In the genomic region with DNA sequence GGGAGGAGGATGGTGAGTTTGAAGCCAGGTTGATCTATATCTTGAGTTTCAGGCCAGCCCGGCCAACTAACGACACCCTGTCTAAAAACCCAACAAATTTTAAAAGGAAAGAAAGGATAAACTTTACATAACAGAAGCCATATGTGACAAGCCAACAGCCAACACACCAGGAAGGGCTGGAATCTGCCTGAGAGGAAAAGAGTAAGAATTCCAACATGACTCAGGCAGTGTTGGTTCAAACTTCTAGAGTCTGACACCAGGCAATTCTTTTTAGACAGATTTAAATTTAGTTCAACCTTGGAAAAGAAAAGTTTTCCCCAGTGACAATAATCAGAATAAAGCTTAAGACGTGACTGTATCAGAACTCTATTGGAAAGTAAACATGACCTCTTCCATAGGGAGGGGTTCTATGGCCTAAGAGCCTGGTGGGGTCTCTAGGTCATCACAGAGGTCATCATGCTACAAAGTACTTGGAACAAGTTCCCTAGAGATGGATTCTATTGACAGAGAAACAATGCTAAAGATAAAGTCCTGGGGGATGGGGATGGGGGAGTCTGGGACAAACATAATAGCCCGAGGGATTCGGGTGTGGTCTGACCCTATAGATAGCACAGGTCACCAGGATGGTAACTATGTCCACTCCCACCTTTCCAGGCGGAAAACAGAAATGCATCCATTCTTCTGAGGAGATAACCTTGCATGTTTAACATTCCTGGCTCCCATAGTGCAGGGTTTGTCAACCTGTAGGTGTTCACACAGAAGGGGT, we compare ENCODE assay signal across 38 mouse cellular contexts. TPM values are rescaled to one million over a fixed set of nuclear protein-coding genes. Genes with fewer than 3 reads are reported as not detected.
DNase-seq lines count a peak whose midpoint lies in the region; ATAC-seq and TF ChIP-seq lines count a peak whose summit lies in the region.
"Had no signal": no experiment of that assay in that cellular context is flagged by ENCODE, and none has a peak within 500 bp of the region (broad histone marks: within the 10 kb centered on the region; RNA-seq: fewer than 3 reads in every experiment).

No protein-coding gene starts in this region.

- H3K4me3 ChIP-seq in intestine, embryonic 14.5 days (ENCODE audit: low read depth, low read length): no peak overlapping the region
- H3K4me3 ChIP-seq in intestine, embryonic 15.5 days (replicated peaks): no peak overlapping the region
- H3K4me3 ChIP-seq in ES-E14 (ENCODE audit: insufficient read depth in 1 of 2, low read depth in 1 of 2, low read length in 2 of 2, poor library complexity in 1 of 2, severe bottlenecking in 1 of 2): no peak overlapping the region
- no peak overlapping the region for H3K4me3 ChIP-seq in midbrain, embryonic 10.5 days
- H3K4me3 ChIP-seq: embryonic facial prominence, embryonic 15.5 days; forebrain, embryonic 13.5 days; heart, embryonic 12.5 days; hindbrain, embryonic 10.5 days; left cerebral cortex, adult 2 months; limb, embryonic 13.5 days; megakaryocyte, embryonic 14.5 days; midbrain, embryonic 13.5 days; neural tube, embryonic 13.5 days had no signal

- no peaks in the 10 kb centered on the region for H3K27me3 ChIP-seq in intestine, embryonic 14.5 days (replicated peaks; ENCODE audit: control insufficient read depth, insufficient read depth, low read length)
- H3K27me3 ChIP-seq in intestine, embryonic 15.5 days (replicated peaks): no peaks in the 10 kb centered on the region
- H3K27me3 ChIP-seq in midbrain, embryonic 10.5 days (ENCODE audit: low read depth, poor library complexity, severe bottlenecking): peaks cover 34% of the 10 kb centered on the region
- H3K27me3 ChIP-seq: CH12.LX; embryonic facial prominence, embryonic 15.5 days; heart, embryonic 12.5 days; limb, embryonic 13.5 days; megakaryocyte, embryonic 14.5 days; midbrain, embryonic 13.5 days; neural tube, embryonic 13.5 days had no signal

- H3K36me3 ChIP-seq in intestine, embryonic 14.5 days (ENCODE audit: control insufficient read depth, insufficient read depth, low read length): no peaks in the 10 kb centered on the region
- H3K36me3 ChIP-seq in intestine, embryonic 15.5 days: no peaks in the 10 kb centered on the region
- peaks cover 9% of the 10 kb centered on the region; the same call in 1 of the 2 replicates for H3K36me3 ChIP-seq in ES-E14 (ENCODE audit: control insufficient read depth, insufficient read depth, low read length, poor library complexity, severe bottlenecking)
- H3K36me3 ChIP-seq in midbrain, embryonic 10.5 days: no peaks in the 10 kb centered on the region
- H3K36me3 ChIP-seq: embryonic facial prominence, embryonic 15.5 days; heart, embryonic 12.5 days; hindbrain, embryonic 10.5 days; limb, embryonic 13.5 days; midbrain, embryonic 13.5 days; neural tube, embryonic 13.5 days had no signal

- 44% methylated on average over 6 of the region's 6 CpGs for WGBS in intestine, embryonic 14.5 days
- WGBS in intestine, embryonic 15.5 days: 46% methylated on average over 6 of the region's 6 CpGs
- 71% methylated on average over 6 of the region's 6 CpGs for WGBS in midbrain, embryonic 10.5 days

- peaks cover 9% of the 10 kb centered on the region; the same call in 1 of the 2 replicates for H3K4me1 ChIP-seq in intestine, embryonic 14.5 days (replicated peaks; ENCODE audit: control insufficient read depth, insufficient read depth, low read length)
- H3K4me1 ChIP-seq in intestine, embryonic 15.5 days (replicated peaks): no peaks in the 10 kb centered on the region
- peaks cover 16 to 22% of the 10 kb centered on the region in 2 experiments for H3K4me1 ChIP-seq in ES-E14 (ENCODE audit: control insufficient read depth in 2 of 2, insufficient read depth in 2 of 2, low read length in 2 of 2, poor library complexity in 1 of 2)
- H3K4me1 ChIP-seq in midbrain, embryonic 10.5 days: peaks cover 3% of the 10 kb centered on the region; the same call in 1 of the 2 replicates
- H3K4me1 ChIP-seq: embryonic facial prominence, embryonic 15.5 days; forebrain, embryonic 13.5 days; megakaryocyte, embryonic 14.5 days; midbrain, embryonic 13.5 days; neural tube, embryonic 13.5 days had no signal

- H3K9ac ChIP-seq in intestine, embryonic 14.5 days (ENCODE audit: low read length): no peak overlapping the region
- no peak overlapping the region for H3K9ac ChIP-seq in intestine, embryonic 15.5 days
- no peak overlapping the region for H3K9ac ChIP-seq in ES-E14 (ENCODE audit: insufficient read depth, low read depth, low read length, poor library complexity, severe bottlenecking)
- H3K9ac ChIP-seq: embryonic facial prominence, embryonic 15.5 days; forebrain, embryonic 13.5 days; heart, embryonic 12.5 days; limb, embryonic 13.5 days; midbrain, embryonic 13.5 days; neural tube, embryonic 13.5 days had no signal

- H3K9me3 ChIP-seq in intestine, embryonic 14.5 days (ENCODE audit: control insufficient read depth, low read length): no peaks in the 10 kb centered on the region
- H3K9me3 ChIP-seq in intestine, embryonic 15.5 days: no peaks in the 10 kb centered on the region
- H3K9me3 ChIP-seq in ES-E14 (ENCODE audit: control insufficient read depth, insufficient read depth, low read depth, low read length): peaks cover 8% of the 10 kb centered on the region; the same call in 1 of the 2 replicates
- H3K9me3 ChIP-seq in midbrain, embryonic 10.5 days (replicated peaks): no peaks in the 10 kb centered on the region
- H3K9me3 ChIP-seq: embryonic facial prominence, embryonic 15.5 days; forebrain, embryonic 13.5 days; hindbrain, embryonic 10.5 days; midbrain, embryonic 13.5 days; neural tube, embryonic 13.5 days had no signal

- H3K4me2 ChIP-seq in intestine, embryonic 14.5 days (ENCODE audit: low read length): no peak overlapping the region
- no peak overlapping the region for H3K4me2 ChIP-seq in intestine, embryonic 15.5 days (replicated peaks)
- H3K4me2 ChIP-seq: embryonic facial prominence, embryonic 15.5 days; forebrain, embryonic 13.5 days; heart, embryonic 12.5 days; limb, embryonic 13.5 days; liver, embryonic 11.5 days; midbrain, embryonic 13.5 days; neural tube, embryonic 13.5 days had no signal

- in situ Hi-C loops in ES-E14 (cut with MboI; ENCODE audit: low sequenced_read_pairs in 2 of 2, unreplicated experiment in 2 of 2): no loop called here

- no peak for DNase-seq in intestine, embryonic 14.5 days (ENCODE audit: low spot score)
- DNase-seq in ES-E14 (ENCODE audit: low read depth, low spot score): peak; percentile 78
- peak; percentile 54 for DNase-seq in brain, adult 2 months (ENCODE audit: low read depth, low spot score)
- no peak for DNase-seq in adrenal gland, postnatal 10 days
- DNase-seq in midbrain, embryonic 10.5 days (ENCODE audit: low spot score): no peak
- DNase-seq: adrenal gland, adult 8-10 months; cerebellum, adult 18-20 months; cerebellum, postnatal 10 days; gastrocnemius, postnatal 25 days; heart, adult 18-20 months; kidney, postnatal 14 days; lung, postnatal 4 days; thymus, postnatal 4 days had no signal

- no peak for ATAC-seq in intestine, embryonic 14.5 days (replicated peaks; ENCODE audit: low FRiP score, low TSS enrichment, low read depth)
- no peak for ATAC-seq in intestine, embryonic 15.5 days
- ATAC-seq: forebrain, embryonic 13.5 days; hindbrain, embryonic 16.5 days; intestine, postnatal 0 days; lung, postnatal 0 days; midbrain, embryonic 13.5 days had no signal

- peak overlapping the region; percentile 10; the same call in 1 of the 2 replicates for H3K27ac ChIP-seq in intestine, embryonic 14.5 days (ENCODE audit: low read depth)
- no peak overlapping the region for H3K27ac ChIP-seq in intestine, embryonic 15.5 days
- H3K27ac ChIP-seq in ES-E14 (ENCODE audit: insufficient read depth, low read depth, low read length, poor library complexity, severe bottlenecking): peak overlapping the region; percentile 81; the same call in 1 of the 2 replicates
- no peak overlapping the region for H3K27ac ChIP-seq in midbrain, embryonic 10.5 days (replicated peaks)
- H3K27ac ChIP-seq: embryonic facial prominence, embryonic 15.5 days; forebrain, embryonic 13.5 days; hindbrain, embryonic 10.5 days; left cerebral cortex, adult 2 months; limb, embryonic 13.5 days; midbrain, embryonic 13.5 days; neural tube, embryonic 13.5 days had no signal

TF ChIP-seq in ES-E14, 5 proteins besides CTCF, POLR2A, EP300 and RAD21:
- TF ChIP-seq CHD2 (IDR thresholded peaks at IDR 0.05; ENCODE audit: low read depth, low read length): no peak
- TF ChIP-seq HCFC1 (IDR thresholded peaks at IDR 0.05; ENCODE audit: borderline replicate concordance, insufficient read depth, low read length): no peak
- TF ChIP-seq ZNF384 (IDR thresholded peaks at IDR 0.05; ENCODE audit: low read depth, low read length): no peak
- TF ChIP-seq ZC3H11A (IDR thresholded peaks at IDR 0.05; ENCODE audit: borderline replicate concordance, low read depth, low read length): no peak
- TF ChIP-seq MAFK (IDR thresholded peaks at IDR 0.05; ENCODE audit: insufficient read depth, low read depth, low read length): no peak

RNA-seq across cellular contexts. Expression of a gene that starts 23.7 kb away (rescaled TPM):
- polyA plus RNA-seq in intestine, embryonic 14.5 days (2014; fragmentation: Nextera tagmentation; extraction: Ambion mirVana): not detected in 2 replicates
- not detected in 2 replicates for polyA plus RNA-seq in intestine, embryonic 15.5 days (2015; fragmentation: Nextera tagmentation; extraction: Ambion mirVana)
- 0.13 TPM in 1 of 2 replicates, not detected in the other for total RNA-seq in ES-E14 (2012; rRNA removed)
- total RNA-seq in adrenal gland, postnatal 10 days (2021): not detected
- not detected in 2 replicates for polyA plus RNA-seq in midbrain, embryonic 10.5 days (2016; fragmentation: Nextera tagmentation; extraction: Ambion mirVana)
- total RNA-seq: adrenal gland, adult 8-10 months; CH12.LX; common myeloid progenitor, adult 5-6 weeks; gastrocnemius, adult 18-20 months; gastrocnemius, postnatal 25 days; heart, adult 18-20 months; layer of hippocampus, postnatal 10 days; left cerebral cortex, adult 2 months; left cerebral cortex, postnatal 25 days had no signal
- polyA plus RNA-seq: C2C12; embryonic facial prominence, embryonic 15.5 days; forebrain, embryonic 13.5 days; heart, embryonic 12.5 days; heart, postnatal 0 days; hindbrain, embryonic 10.5 days; hindbrain, embryonic 16.5 days; intestine, postnatal 0 days; kidney, embryonic 14.5 days; limb, embryonic 13.5 days; liver, embryonic 11.5 days; liver, embryonic 16.5 days; lung, postnatal 0 days; midbrain, embryonic 13.5 days; neural tube, embryonic 13.5 days; testis, adult 2 months; thymus, postnatal 0 days had no signal

RNA-seq across cellular contexts. Expression of a gene that starts 30.0 kb away (rescaled TPM):
- 2.9 and 3.3 TPM in 2 replicates for polyA plus RNA-seq in intestine, embryonic 14.5 days (2014; fragmentation: Nextera tagmentation; extraction: Ambion mirVana)
- 1.3 and 1.4 TPM in 2 replicates for polyA plus RNA-seq in intestine, embryonic 15.5 days (2015; fragmentation: Nextera tagmentation; extraction: Ambion mirVana)
- total RNA-seq in ES-E14 (2012; rRNA removed): 4.0 and 5.4 TPM in 2 replicates
- total RNA-seq in adrenal gland, postnatal 10 days (2021): 1 to 10 TPM; 3.0 TPM
- 0.72 and 0.86 TPM in 2 replicates for polyA plus RNA-seq in midbrain, embryonic 10.5 days (2016; fragmentation: Nextera tagmentation; extraction: Ambion mirVana)
- total RNA-seq: CH12.LX; common myeloid progenitor, adult 5-6 weeks had no signal
- polyA plus RNA-seq: C2C12 had no signal

Comparison
In these comparisons a context has a peak if more than half of its experiments do, and no peak if none do; other contexts are left out.
1. H3K27ac ChIP-seq: peak in intestine, embryonic 14.5 days (single experiment) and ES-E14 (single experiment); none in intestine, embryonic 15.5 days (single experiment) and midbrain, embryonic 10.5 days (single experiment).
2. DNase-seq: peak in ES-E14 (single experiment) and brain, adult 2 months (single experiment); none in intestine, embryonic 14.5 days (single experiment), adrenal gland, postnatal 10 days (single experiment) and midbrain, embryonic 10.5 days (single experiment).